Mouse (Mus musculus) midbrain, embryonic 14.5 days (tissue): ENCODE measurements around the gene 1810055G02Rik. TPM values are rescaled to one million over a fixed set of nuclear protein-coding genes. Genes with fewer than 3 reads are reported as not detected.

Experiments used
- ATAC-seq: fragments of 200-750 bp; cut with Nextera tagmentation; 2 replicates; pipeline ENCODE4 v1.8.0; 2017; ENCODE audit warnings: moderate number of reproducible peaks, moderate library complexity; ENCODE audit not compliant: low FRiP score, low TSS enrichment
- DNase-seq: peaks from one replicate; pipeline ENCODE4 v3.0.0-alpha.2; 2015
- H3K27ac ChIP-seq: fragments of 300-500 bp; sonication (generic); replicated peaks from 2 replicates; pipeline ENCODE4 v1.5.1; 2014; ENCODE audit warnings: mild to moderate bottlenecking, low read depth, low read length, moderate library complexity
- H3K27me3 ChIP-seq: fragments of 300-500 bp; sonication (generic); 2 replicates; pipeline ENCODE4 v1.6.1; 2014; ENCODE audit warnings: low read length, control low read depth, mixed read lengths; ENCODE audit not compliant: control insufficient read depth, insufficient read depth
- H3K36me3 ChIP-seq: fragments of 300-500 bp; sonication (generic); 2 replicates; pipeline ENCODE4 v1.6.1; 2014; ENCODE audit warnings: low read length, control low read depth; ENCODE audit not compliant: control insufficient read depth, insufficient read depth
- H3K4me1 ChIP-seq: fragments of 300-500 bp; sonication (generic); 2 replicates; pipeline ENCODE4 v1.6.1; 2014; ENCODE audit warnings: mild to moderate bottlenecking, antibody characterized with exemption, low read length, control low read depth; ENCODE audit not compliant: control insufficient read depth, insufficient read depth
- H3K4me2 ChIP-seq: fragments of 300-500 bp; sonication (generic); 2 replicates; pipeline ENCODE4 v1.6.1; 2014; ENCODE audit warnings: mild to moderate bottlenecking, low read length, moderate library complexity
- H3K4me3 ChIP-seq: fragments of 300-500 bp; sonication (generic); replicated peaks from 2 replicates; pipeline ENCODE4 v1.5.1; 2014; ENCODE audit warnings: low read depth, low read length
- H3K9ac ChIP-seq: fragments of 300-500 bp; sonication (generic); replicated peaks from 2 replicates; pipeline ENCODE4 v1.6.1; 2014; ENCODE audit warnings: mild to moderate bottlenecking, low read length, moderate library complexity
- H3K9me3 ChIP-seq: fragments of 300-500 bp; sonication (generic); 2 replicates; pipeline ENCODE4 v1.6.1; 2016; ENCODE audit warnings: low read length, control low read depth, mixed read lengths; ENCODE audit not compliant: control insufficient read depth
- WGBS: fragments of 180-500 bp; shearing (Covaris S2); extraction: QIAGEN DNeasy Blood & Tissue Kit; methylation state at CpG from one replicate; pipeline ENCODE4 v1.1.7; 2014; 5-methylcytosine and 5-hydroxymethylcytosine counted together
- polyA plus RNA-seq: library from polyadenylated mRNA; unstranded; fragments of >200 nt; fragmentation: Nextera tagmentation; extraction: Ambion mirVana; gene quantifications from 2 replicates; pipeline ENCODE4 v1.2.1, GENCODE M21; 2014

The 1810055G02Rik gene
- polyA plus RNA-seq, 1 experiment from 2014 or later, result 31.4 TPM

DNA sequence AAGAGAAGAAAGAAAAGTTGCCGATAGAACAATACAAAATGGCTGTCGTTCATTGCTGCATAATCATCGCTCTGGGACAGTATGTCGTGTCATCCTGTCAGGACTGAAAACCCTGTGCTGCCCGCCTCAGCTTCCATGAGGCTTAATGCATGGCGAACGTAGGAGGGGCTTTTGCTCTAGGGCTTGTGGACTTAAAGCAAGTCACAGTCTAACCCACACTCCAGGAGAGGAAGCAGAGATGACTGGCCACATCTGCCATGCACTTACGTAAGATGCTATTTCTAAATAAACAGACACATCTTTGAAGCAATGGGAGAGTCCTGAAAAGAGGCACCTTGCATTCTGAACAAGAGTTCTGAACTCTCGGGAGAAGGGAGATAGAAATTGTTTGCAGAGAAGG is 15.1 kb downstream of the 1810055G02Rik start:
- Histone ChIP-seq H3K4me1 (0 out of 2 replicates have a peak, but pooled peaks cover 9% of the 10 kb centered on the region), H3K4me3 (no peak overlapping the region), H3K9me3 (no peaks in the 10 kb centered on the region), H3K27me3 (no peaks in the 10 kb centered on the region), H3K4me2 (no peak overlapping the region), H3K36me3 (peaks cover 3% of the 10 kb centered on the region; the same call in 1 of the 2 replicates), H3K27ac (no peak overlapping the region), H3K9ac (no peak overlapping the region)
- DNase-seq (no peak), ATAC-seq (no peak)
- WGBS, result 93% methylated on average over 9 of the region's 9 CpGs

DNA sequence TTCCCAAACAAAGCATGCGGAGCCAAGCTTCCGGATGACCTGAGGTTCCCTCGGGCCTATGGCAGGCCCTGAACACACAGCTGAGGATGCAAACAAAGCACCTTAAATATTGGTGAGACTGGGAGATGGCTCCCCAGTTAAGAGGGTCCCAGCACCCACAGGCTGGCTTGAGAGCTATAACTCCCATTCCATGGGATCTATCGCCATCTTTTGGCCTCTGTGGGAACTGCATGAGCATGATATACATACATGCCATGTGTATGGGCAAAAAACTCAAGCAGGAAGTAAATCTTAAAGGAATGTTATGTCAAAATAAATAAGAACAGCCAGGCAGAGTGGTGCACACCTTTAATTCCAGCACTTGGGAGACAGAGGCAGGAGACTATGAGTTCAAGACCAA is 15.8 kb downstream of the 1810055G02Rik start:
- H3K4me1 ChIP-seq, result 0 out of 2 replicates have a peak, but pooled peaks cover 7% of the 10 kb centered on the region
- H3K36me3 ChIP-seq, result no peaks in the 10 kb centered on the region
- no peak overlapping the region for H3K4me3 ChIP-seq
- DNase-seq, result peak; percentile 31
- ATAC-seq, result no peak
- no peak overlapping the region for H3K4me2 ChIP-seq
- H3K27ac ChIP-seq, result no peak overlapping the region
- H3K9ac ChIP-seq, result no peak overlapping the region
- no peaks in the 10 kb centered on the region for H3K27me3 ChIP-seq
- H3K9me3 ChIP-seq, result no peaks in the 10 kb centered on the region
- WGBS, result 76% methylated on average over 4 of the region's 4 CpGs

DNA sequence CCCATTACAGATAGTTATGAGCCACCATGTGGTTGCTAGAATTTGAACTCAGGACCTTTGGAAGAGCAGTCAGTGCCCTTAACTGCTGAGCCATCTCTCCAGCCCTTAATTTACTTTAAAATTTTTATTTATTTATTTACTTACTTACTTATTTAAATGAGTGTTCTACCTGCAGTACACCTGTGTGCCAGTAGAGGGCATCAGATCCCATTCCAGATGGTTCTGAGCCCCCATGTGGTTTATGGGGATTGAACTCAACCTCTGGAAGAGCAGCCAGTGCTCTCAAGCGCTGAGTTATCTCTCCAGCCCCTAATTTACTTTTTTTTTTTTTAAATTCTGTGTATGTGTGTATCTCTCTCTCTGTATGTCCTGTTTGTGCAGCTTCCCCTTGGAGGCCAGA is 16.7 kb downstream of the 1810055G02Rik start:
- Histone ChIP-seq H3K4me3 (no peak overlapping the region), H3K27me3 (no peaks in the 10 kb centered on the region)
- WGBS, result 18% methylated on average over 1 of the region's 1 CpGs

DNA sequence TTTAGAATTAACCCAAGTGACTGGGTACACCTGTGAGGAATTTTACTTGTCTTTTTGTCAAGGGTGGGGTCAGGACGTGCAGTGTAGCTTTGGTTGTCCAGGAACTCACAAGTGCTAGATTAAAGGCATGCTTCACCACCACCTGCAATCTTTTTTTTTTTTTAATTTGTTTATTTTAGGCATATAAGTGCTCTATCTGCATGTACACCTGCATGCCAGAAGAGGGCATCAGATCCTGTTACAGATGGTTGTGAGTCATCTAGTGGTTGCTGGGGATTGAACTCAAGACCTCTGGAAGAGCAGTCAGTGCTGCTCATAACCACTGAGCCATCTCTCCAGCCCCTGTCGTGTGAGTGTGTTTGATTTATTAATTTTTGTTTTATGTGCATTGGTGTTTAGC is 20.8 kb downstream of the 1810055G02Rik start:
- WGBS, result 83% methylated on average over 2 of the region's 2 CpGs
- Histone ChIP-seq H3K4me3 (no peak overlapping the region), H3K36me3 (no peaks in the 10 kb centered on the region), H3K9me3 (no peaks in the 10 kb centered on the region), H3K4me1 (no peaks in the 10 kb centered on the region), H3K27me3 (no peaks in the 10 kb centered on the region), H3K9ac (no peak overlapping the region), H3K4me2 (no peak overlapping the region), H3K27ac (no peak overlapping the region)
- no peak for ATAC-seq
- DNase-seq, result no peak

More for the DNA sequence above, 16.7 kb downstream of the 1810055G02Rik start:
- H3K27ac ChIP-seq, result no peak overlapping the region
- no peak for ATAC-seq
- DNase-seq, result peak; percentile 83
- no peaks in the 10 kb centered on the region for H3K9me3 ChIP-seq
- no peak overlapping the region for H3K4me2 ChIP-seq
- no peaks in the 10 kb centered on the region for H3K4me1 ChIP-seq
- no peak overlapping the region for H3K9ac ChIP-seq
- no peaks in the 10 kb centered on the region for H3K36me3 ChIP-seq

DNA sequence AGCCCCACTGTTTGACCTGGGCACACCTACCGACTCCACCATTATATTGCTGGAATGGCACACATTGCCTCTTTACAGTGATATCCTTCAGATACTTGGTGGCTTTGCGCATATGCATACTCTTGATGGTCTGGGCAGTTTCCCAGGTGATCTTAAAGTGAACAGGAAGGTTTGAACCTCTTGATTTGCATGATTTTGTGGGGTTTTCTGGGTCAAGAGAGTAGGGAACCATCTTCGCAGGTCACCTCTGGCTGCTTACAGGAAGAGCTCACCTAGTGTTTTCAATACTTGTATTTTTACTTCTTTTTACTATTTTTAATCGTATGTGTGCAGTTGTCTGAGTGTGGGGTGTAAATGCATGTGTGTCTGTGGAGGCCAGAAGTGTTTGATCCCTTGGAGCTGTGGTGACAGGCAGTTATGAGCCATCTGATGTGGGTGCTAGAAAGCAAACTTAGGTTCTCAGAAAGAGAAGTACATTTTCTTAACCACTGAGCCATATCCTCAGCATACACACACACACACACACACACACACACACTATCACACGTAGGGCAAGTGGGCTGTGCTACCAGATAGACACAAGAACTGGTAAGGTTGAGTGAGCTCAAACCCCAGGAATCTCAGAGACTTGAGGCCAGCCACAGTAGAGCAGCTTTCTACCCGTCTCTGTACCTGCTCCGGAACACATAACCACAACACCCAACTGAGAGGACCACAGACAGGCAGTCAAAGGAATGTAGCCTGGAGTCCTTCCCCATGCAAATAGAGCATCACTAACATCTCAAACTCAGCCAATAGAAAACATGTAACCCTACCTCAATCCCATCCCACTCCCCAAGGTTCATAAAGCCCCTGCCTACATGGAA is 22.9 kb downstream of the 1810055G02Rik start:
- H3K4me2 ChIP-seq, result no peak overlapping the region
- 78% methylated on average over 7 of the region's 7 CpGs for WGBS
- ATAC-seq (no peak), DNase-seq (no peak)
- no peaks in the 10 kb centered on the region for H3K4me1 ChIP-seq
- no peak overlapping the region for H3K27ac ChIP-seq
- H3K9ac ChIP-seq, result no peak overlapping the region
- H3K9me3 ChIP-seq, result no peaks in the 10 kb centered on the region
- no peaks in the 10 kb centered on the region for H3K27me3 ChIP-seq
- no peaks in the 10 kb centered on the region for H3K36me3 ChIP-seq
- no peak overlapping the region for H3K4me3 ChIP-seq

DNA sequence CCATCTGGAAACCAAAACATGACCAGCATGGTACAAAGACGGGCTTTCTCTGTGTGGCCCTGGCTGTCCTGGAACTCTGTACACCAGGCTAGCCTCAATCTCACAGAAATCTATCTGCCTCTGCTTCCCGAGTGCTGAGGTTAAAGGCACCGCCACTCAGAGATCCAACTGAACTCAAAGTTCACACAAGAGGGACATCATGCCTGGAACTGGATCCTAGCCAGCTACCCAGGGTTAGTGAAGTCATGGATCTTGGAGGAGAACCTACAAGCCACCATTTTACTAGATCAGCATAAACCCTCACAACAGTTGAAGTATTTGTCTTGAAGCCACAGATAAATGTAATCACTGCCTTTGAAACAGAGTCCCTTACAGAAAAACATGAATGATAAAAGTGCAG is 27.9 kb downstream of the 1810055G02Rik start:
- no peak overlapping the region for H3K4me3 ChIP-seq
- H3K4me2 ChIP-seq, result no peak overlapping the region
- no peak overlapping the region for H3K27ac ChIP-seq
- ATAC-seq (no peak), DNase-seq (no peak)
- no peaks in the 10 kb centered on the region for H3K36me3 ChIP-seq
- no peaks in the 10 kb centered on the region for H3K4me1 ChIP-seq
- H3K9me3 ChIP-seq, result no peaks in the 10 kb centered on the region
- H3K9ac ChIP-seq, result no peak overlapping the region
- 94% methylated on average over 3 of the region's 3 CpGs for WGBS
- H3K27me3 ChIP-seq, result no peaks in the 10 kb centered on the region

DNA sequence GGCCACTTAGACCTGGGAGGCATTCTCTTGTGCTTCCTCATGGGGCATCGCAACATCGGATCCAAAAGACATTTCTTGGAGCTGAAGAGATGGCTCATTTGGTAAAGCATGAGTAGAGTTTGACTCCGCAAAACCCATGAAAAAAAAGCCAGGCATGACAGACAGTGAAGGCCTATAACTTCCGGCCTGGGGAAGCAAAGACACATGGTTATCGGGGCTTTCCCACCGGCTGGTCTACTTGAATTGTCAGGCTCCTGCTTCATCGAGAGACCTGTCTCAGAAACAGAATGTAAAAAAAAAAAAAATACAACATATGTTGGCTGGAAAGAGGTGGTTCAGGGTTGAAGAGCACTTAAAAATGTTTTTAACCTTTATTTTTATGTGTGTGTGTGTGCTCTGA is 31.6 kb downstream of the 1810055G02Rik start:
- Histone ChIP-seq H3K4me3 (no peak overlapping the region), H3K27ac (no peak overlapping the region), H3K9me3 (no peaks in the 10 kb centered on the region), H3K9ac (no peak overlapping the region), H3K4me2 (no peak overlapping the region), H3K27me3 (no peaks in the 10 kb centered on the region), H3K4me1 (peaks cover 13% of the 10 kb centered on the region; the same call in 1 of the 2 replicates), H3K36me3 (no peaks in the 10 kb centered on the region)
- DNase-seq, result no peak
- WGBS, result 94% methylated on average over 7 of the region's 7 CpGs
- no peak for ATAC-seq

DNA sequence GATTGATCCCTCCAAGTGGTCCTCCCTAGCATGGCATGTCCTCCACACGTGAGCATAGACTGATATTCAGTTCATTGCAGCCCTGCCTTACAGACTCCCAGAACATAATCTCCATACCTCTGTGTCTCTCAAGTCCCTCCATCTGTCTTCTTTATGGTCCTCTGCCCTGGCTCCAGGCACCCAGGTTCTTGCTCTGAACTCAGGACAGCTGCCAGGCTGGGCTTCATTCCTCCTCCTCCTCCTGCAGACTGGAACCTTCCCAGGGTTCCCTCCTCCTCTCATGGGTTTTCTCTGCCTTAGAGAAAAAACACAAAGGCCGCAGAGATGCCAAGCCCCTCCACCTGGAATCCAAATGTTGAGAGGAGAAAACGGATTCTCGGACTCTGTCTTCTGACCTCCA is 34.6 kb downstream of the 1810055G02Rik start:
- DNase-seq, result peak; percentile 37
- H3K27me3 ChIP-seq, result no peaks in the 10 kb centered on the region
- peak overlapping the region; percentile 69 for H3K4me2 ChIP-seq
- no peak overlapping the region; the same call in 1 of the 2 replicates for H3K9ac ChIP-seq
- 35% methylated on average over 4 of the region's 4 CpGs for WGBS
- ATAC-seq, result peak; percentile 11; the same call in 1 of the 2 replicates
- H3K27ac ChIP-seq, result peak overlapping the region; percentile 73
- 0 out of 2 replicates have a peak overlapping the region, but pooled peaks have one; percentile 54 for H3K4me3 ChIP-seq
- H3K9me3 ChIP-seq, result no peaks in the 10 kb centered on the region
- H3K4me1 ChIP-seq, result peaks cover 13% of the 10 kb centered on the region; the same call in 1 of the 2 replicates
- no peaks in the 10 kb centered on the region for H3K36me3 ChIP-seq

DNA sequence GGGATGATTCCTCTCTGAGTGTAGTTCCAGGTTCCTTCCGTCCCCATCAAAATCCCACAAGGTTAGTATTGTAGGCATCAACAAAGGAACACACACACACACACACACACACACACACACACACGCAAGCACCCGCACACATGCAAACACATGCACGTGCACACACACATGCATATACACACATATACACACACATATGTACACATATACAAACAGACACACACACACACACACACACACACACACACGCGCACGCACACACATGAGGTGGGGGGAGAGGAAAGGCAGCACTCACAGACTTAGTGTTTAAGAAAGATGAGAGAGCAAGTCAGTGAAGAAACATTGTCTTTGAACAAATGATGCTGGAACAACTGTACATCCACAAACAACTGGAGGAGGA is 35.3 kb downstream of the 1810055G02Rik start:
- Histone ChIP-seq H3K4me3 (peak overlapping the region; percentile 54), H3K9ac (peak overlapping the region; percentile 85; the same call in 1 of the 2 replicates), H3K27ac (peak overlapping the region; percentile 65), H3K36me3 (no peaks in the 10 kb centered on the region), H3K4me1 (peaks cover 13% of the 10 kb centered on the region; the same call in 1 of the 2 replicates), H3K27me3 (no peaks in the 10 kb centered on the region), H3K9me3 (no peaks in the 10 kb centered on the region), H3K4me2 (peak overlapping the region; percentile 69)
- peak; percentile 57 for DNase-seq
- WGBS, result 75% methylated on average over 7 of the region's 7 CpGs
- no peak for ATAC-seq
